Mouse (Mus musculus) kidney, adult 2 months (tissue): Measurements from ENCODE around the gene Rbm20.

Source experiments
- CTCF ChIP-seq: fragments of 200-500 bp; conservative IDR thresholded peaks from 2 replicates; pipeline ENCODE4 v1.5.1; 2011; ENCODE audit warnings: low read depth, mild to moderate bottlenecking, control low read depth, low read length, moderate library complexity, mixed read lengths; ENCODE audit not compliant: insufficient read depth, insufficient read length
- POLR2A ChIP-seq: fragments of 200-500 bp; IDR thresholded peaks from one replicate; pipeline ENCODE4 v1.6.1; 2011; ENCODE audit warnings: low read depth, low read length, control low read depth

- TF ChIP-seq POLR2A (no peak), CTCF (no peak)
Observed at GRCm38 (mm10) chr19:53745354-53745753, 68.2 kb downstream of the Rbm20 start.
